Mouse (Mus musculus): ENCODE data around the gene Ankmy1. TPM values are rescaled to one million over a fixed set of nuclear protein-coding genes. Genes with fewer than 3 reads are reported as not detected.

The Ankmy1 gene
- polyA plus RNA-seq, 1 experiment from 2014 or later, result 0.02 TPM

- H3K4me1 ChIP-seq (replicated peaks), result no peaks in the 10 kb centered on the region
- H3K4me3 ChIP-seq (replicated peaks), result no peak overlapping the region
- no peak overlapping the region for H3K4me2 ChIP-seq
- H3K27me3 ChIP-seq, result no peaks in the 10 kb centered on the region
- no peak overlapping the region for H3K27ac ChIP-seq (replicated peaks)
- no peaks in the 10 kb centered on the region for H3K9me3 ChIP-seq (replicated peaks)
- WGBS (ENCODE audit: insufficient replicate concordance), result 38% methylated on average over 3 of the region's 3 CpGs
- H3K9ac ChIP-seq, result no peak overlapping the region
- ATAC-seq (ENCODE audit: insufficient read depth), result no peak
- no peaks in the 10 kb centered on the region for H3K36me3 ChIP-seq (replicated peaks)
Observed at GRCm38 (mm10) chr1:92893896-92894295, 8.8 kb downstream of the Ankmy1 start.

- no peak overlapping the region for H3K9ac ChIP-seq
- no peaks in the 10 kb centered on the region for H3K27me3 ChIP-seq
- no peak overlapping the region for H3K4me3 ChIP-seq (replicated peaks)
- WGBS (ENCODE audit: insufficient replicate concordance), result 50% methylated on average over 3 of the region's 3 CpGs
- no peaks in the 10 kb centered on the region for H3K36me3 ChIP-seq (replicated peaks)
- H3K9me3 ChIP-seq (replicated peaks), result no peaks in the 10 kb centered on the region
- no peak overlapping the region for H3K4me2 ChIP-seq
- no peak for ATAC-seq (ENCODE audit: insufficient read depth)
- no peaks in the 10 kb centered on the region for H3K4me1 ChIP-seq (replicated peaks)
- no peak overlapping the region for H3K27ac ChIP-seq (replicated peaks)
Observed at GRCm38 (mm10) chr1:92892791-92893190, 9.9 kb downstream of the Ankmy1 start.

- Histone ChIP-seq H3K4me3 (replicated peaks) (no peak overlapping the region), H3K4me1 (replicated peaks) (no peaks in the 10 kb centered on the region), H3K9me3 (replicated peaks) (no peaks in the 10 kb centered on the region), H3K36me3 (replicated peaks) (no peaks in the 10 kb centered on the region), H3K9ac (no peak overlapping the region), H3K4me2 (no peak overlapping the region), H3K27me3 (no peaks in the 10 kb centered on the region), H3K27ac (replicated peaks) (no peak overlapping the region)
- 56% methylated on average over 7 of the region's 7 CpGs for WGBS (ENCODE audit: insufficient replicate concordance)
- ATAC-seq (ENCODE audit: insufficient read depth), result no peak
Observed at GRCm38 (mm10) chr1:92888901-92889655, 13.6 kb downstream of the Ankmy1 start.

GRCm38 (mm10) chr1:92881982-92882381 lies 20.7 kb downstream of the Ankmy1 start:
- 68% methylated on average over 6 of the region's 6 CpGs for WGBS (ENCODE audit: insufficient replicate concordance)
- no peak overlapping the region for H3K4me3 ChIP-seq (replicated peaks)
- H3K4me1 ChIP-seq (replicated peaks), result no peaks in the 10 kb centered on the region
- no peaks in the 10 kb centered on the region for H3K27me3 ChIP-seq
- no peaks in the 10 kb centered on the region for H3K36me3 ChIP-seq (replicated peaks)
- ATAC-seq (ENCODE audit: insufficient read depth), result no peak
- H3K9ac ChIP-seq, result no peak overlapping the region
- H3K4me2 ChIP-seq, result no peak overlapping the region
- H3K9me3 ChIP-seq (replicated peaks), result no peaks in the 10 kb centered on the region
- no peak overlapping the region for H3K27ac ChIP-seq (replicated peaks)

- H3K9ac ChIP-seq, result no peak overlapping the region
- no peaks in the 10 kb centered on the region for H3K9me3 ChIP-seq (replicated peaks)
- H3K4me1 ChIP-seq (replicated peaks), result no peaks in the 10 kb centered on the region
- no peak overlapping the region for H3K4me3 ChIP-seq (replicated peaks)
- ATAC-seq (ENCODE audit: insufficient read depth), result no peak
- H3K4me2 ChIP-seq, result no peak overlapping the region
- 62% methylated on average over 5 of the region's 5 CpGs for WGBS (ENCODE audit: insufficient replicate concordance)
- H3K27me3 ChIP-seq, result no peaks in the 10 kb centered on the region
- no peak overlapping the region for H3K27ac ChIP-seq (replicated peaks)
- H3K36me3 ChIP-seq (replicated peaks), result no peaks in the 10 kb centered on the region
Observed at GRCm38 (mm10) chr1:92880101-92880500, 22.6 kb downstream of the Ankmy1 start.

GRCm38 (mm10) chr1:92879266-92879665 lies 23.4 kb downstream of the Ankmy1 start:
- WGBS (ENCODE audit: insufficient replicate concordance), result 66% methylated on average over 12 of the region's 12 CpGs
- no peak for ATAC-seq (ENCODE audit: insufficient read depth)
- no peaks in the 10 kb centered on the region for H3K9me3 ChIP-seq (replicated peaks)

GRCm38 (mm10) chr1:92878066-92878741 lies 24.5 kb downstream of the Ankmy1 start:
- Histone ChIP-seq H3K36me3 (replicated peaks) (no peaks in the 10 kb centered on the region), H3K4me1 (replicated peaks) (no peaks in the 10 kb centered on the region), H3K9me3 (replicated peaks) (no peaks in the 10 kb centered on the region), H3K4me2 (no peak overlapping the region), H3K27me3 (no peaks in the 10 kb centered on the region), H3K9ac (no peak overlapping the region), H3K27ac (replicated peaks) (no peak overlapping the region), H3K4me3 (replicated peaks) (no peak overlapping the region)
- ATAC-seq (ENCODE audit: insufficient read depth), result no peak
- WGBS (ENCODE audit: insufficient replicate concordance), result 61% methylated on average over 13 of the region's 13 CpGs

More at GRCm38 (mm10) chr1:92879266-92879665, 23.4 kb downstream of the Ankmy1 start:
- no peaks in the 10 kb centered on the region for H3K36me3 ChIP-seq (replicated peaks)
- H3K4me2 ChIP-seq, result no peak overlapping the region
- H3K27me3 ChIP-seq, result no peaks in the 10 kb centered on the region
- no peaks in the 10 kb centered on the region for H3K4me1 ChIP-seq (replicated peaks)
- no peak overlapping the region for H3K27ac ChIP-seq (replicated peaks)
- no peak overlapping the region for H3K9ac ChIP-seq
- no peak overlapping the region for H3K4me3 ChIP-seq (replicated peaks)

GRCm38 (mm10) chr1:92877431-92877978 lies 25.2 kb downstream of the Ankmy1 start:
- no peaks in the 10 kb centered on the region for H3K36me3 ChIP-seq (replicated peaks)
- H3K27me3 ChIP-seq, result no peaks in the 10 kb centered on the region
- H3K9me3 ChIP-seq (replicated peaks), result no peaks in the 10 kb centered on the region
- H3K4me3 ChIP-seq (replicated peaks), result no peak overlapping the region
- WGBS (ENCODE audit: insufficient replicate concordance), result 62% methylated on average over 12 of the region's 12 CpGs
- no peak overlapping the region for H3K27ac ChIP-seq (replicated peaks)
- H3K9ac ChIP-seq, result no peak overlapping the region
- no peak overlapping the region for H3K4me2 ChIP-seq
- H3K4me1 ChIP-seq (replicated peaks), result no peaks in the 10 kb centered on the region
- no peak for ATAC-seq (ENCODE audit: insufficient read depth)

GRCm38 (mm10) chr1:92875360-92876111 lies 27.2 kb downstream of the Ankmy1 start:
- no peaks in the 10 kb centered on the region for H3K36me3 ChIP-seq (replicated peaks)
- no peaks in the 10 kb centered on the region for H3K9me3 ChIP-seq (replicated peaks)
- H3K4me2 ChIP-seq, result no peak overlapping the region
- no peaks in the 10 kb centered on the region for H3K4me1 ChIP-seq (replicated peaks)
- H3K9ac ChIP-seq, result no peak overlapping the region
- no peak for ATAC-seq (ENCODE audit: insufficient read depth)
- H3K4me3 ChIP-seq (replicated peaks), result no peak overlapping the region
- no peaks in the 10 kb centered on the region for H3K27me3 ChIP-seq
- H3K27ac ChIP-seq (replicated peaks), result no peak overlapping the region
- 56% methylated on average over 8 of the region's 8 CpGs for WGBS (ENCODE audit: insufficient replicate concordance)

- H3K4me3 ChIP-seq (replicated peaks), result no peak overlapping the region
- WGBS (ENCODE audit: insufficient replicate concordance), result 66% methylated on average over 3 of the region's 3 CpGs
- no peaks in the 10 kb centered on the region for H3K36me3 ChIP-seq (replicated peaks)
- no peak for ATAC-seq (ENCODE audit: insufficient read depth)
- H3K9me3 ChIP-seq (replicated peaks), result no peaks in the 10 kb centered on the region
- no peak overlapping the region for H3K9ac ChIP-seq
- H3K4me2 ChIP-seq, result no peak overlapping the region
- H3K4me1 ChIP-seq (replicated peaks), result no peaks in the 10 kb centered on the region
- no peaks in the 10 kb centered on the region for H3K27me3 ChIP-seq
- H3K27ac ChIP-seq (replicated peaks), result no peak overlapping the region
Observed at GRCm38 (mm10) chr1:92874011-92874410, 28.7 kb downstream of the Ankmy1 start.

GRCm38 (mm10) chr1:92872666-92873065 lies 30.0 kb downstream of the Ankmy1 start:
- no peaks in the 10 kb centered on the region for H3K9me3 ChIP-seq (replicated peaks)
- ATAC-seq (ENCODE audit: insufficient read depth), result no peak
- 68% methylated on average over 7 of the region's 7 CpGs for WGBS (ENCODE audit: insufficient replicate concordance)
- no peaks in the 10 kb centered on the region for H3K27me3 ChIP-seq
- H3K4me2 ChIP-seq, result no peak overlapping the region
- H3K9ac ChIP-seq, result no peak overlapping the region
- H3K36me3 ChIP-seq (replicated peaks), result no peaks in the 10 kb centered on the region
- H3K4me1 ChIP-seq (replicated peaks), result no peaks in the 10 kb centered on the region
- no peak overlapping the region for H3K27ac ChIP-seq (replicated peaks)
- H3K4me3 ChIP-seq (replicated peaks), result no peak overlapping the region

Data from liver, embryonic 15.5 days (tissue).